Mouse (Mus musculus) heart, postnatal 14 days (tissue): ENCODE results near the gene Hoxd9. TPM values are rescaled to one million over a fixed set of nuclear protein-coding genes. Genes with fewer than 3 reads are reported as not detected.

Experiments used
- DNase-seq, 2 experiments: peaks; one replicate each; pipeline ENCODE4 v3.0.0; 2021 to 2022
- intact Hi-C: fragments of 180-260 bp; cut with DNase I; formaldehyde crosslinking; loops from one replicate; pipeline ENCODE4 v1.15.1; 2025
- microRNA-seq, 2 experiments: library from miRNA; unstranded; fragments of <30 nt; microRNA quantifications; one replicate each; pipeline ENCODE4 v1.2.0; 2021 to 2022
- total RNA-seq, 2 experiments: library from RNA; stranded (reverse); gene quantifications; 2 replicates each; pipeline ENCODE4 v1.2.3; 2021

The Hoxd9 gene
- total RNA-seq, 2 experiments from 2014 or later = 0.12 to 0.24 TPM

- no peak for DNase-seq
- intact Hi-C loops = no loop called here
These were observed 41.3 kb downstream of the Hoxd9 start for GRCm38 (mm10) chr2:74738623-74739475.

GRCm38 (mm10) chr2:74739476-74739800, 41.9 kb downstream of the Hoxd9 start:
- intact Hi-C loops = no loop called here
- no peak for DNase-seq

- no peak for DNase-seq
- intact Hi-C loops = no loop called here
These were observed 42.3 kb downstream of the Hoxd9 start for GRCm38 (mm10) chr2:74739869-74740268.

GRCm38 (mm10) chr2:74740311-74741091, 43.0 kb downstream of the Hoxd9 start:
- intact Hi-C loops = no loop called here
- DNase-seq = no peak

GRCm38 (mm10) chr2:74741252-74741978, 43.9 kb downstream of the Hoxd9 start:
- DNase-seq = no peak
- intact Hi-C loops = no loop called here

- intact Hi-C loops = no loop called here
- DNase-seq = no peak
These were observed 44.4 kb downstream of the Hoxd9 start for GRCm38 (mm10) chr2:74741979-74742277.

DNA sequence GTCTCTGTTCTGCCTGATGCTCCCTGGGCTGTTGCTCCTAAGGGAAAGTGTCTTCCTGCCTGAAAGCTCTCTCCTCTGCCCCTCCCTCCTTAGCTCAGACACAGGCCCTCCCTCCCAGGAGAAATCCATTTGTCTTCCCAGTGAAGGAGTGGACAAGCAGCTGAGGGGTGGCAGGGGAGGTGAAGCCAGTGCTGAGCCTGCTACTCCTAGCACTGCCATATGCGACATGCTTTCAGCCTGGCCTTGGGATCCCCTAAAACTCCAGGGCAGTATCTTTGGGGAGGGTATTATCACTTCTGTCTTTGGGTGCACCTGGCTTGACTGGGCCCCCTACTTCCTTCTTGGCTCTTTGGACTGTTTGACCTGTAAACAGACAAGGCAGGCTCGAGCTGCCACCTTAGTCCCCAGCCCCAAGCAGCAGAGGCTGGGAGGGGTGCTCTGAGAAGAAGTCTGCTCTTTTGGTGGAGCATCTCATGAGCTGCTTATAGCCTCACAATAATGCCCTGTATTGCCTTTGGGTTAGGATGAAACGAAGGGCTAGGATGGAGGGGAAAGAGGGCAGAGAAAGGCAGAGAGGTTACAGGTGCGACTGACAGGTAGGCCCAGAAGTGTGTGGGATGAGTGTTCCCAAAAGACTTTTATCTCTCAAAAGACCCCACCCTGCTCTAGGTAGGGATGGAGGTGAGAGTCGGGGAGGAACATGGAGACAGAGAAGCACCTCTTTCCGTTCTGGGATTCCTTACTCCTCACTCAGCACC, 48.2 kb downstream of the Hoxd9 start:
- intact Hi-C loops = no loop called here

DNA sequence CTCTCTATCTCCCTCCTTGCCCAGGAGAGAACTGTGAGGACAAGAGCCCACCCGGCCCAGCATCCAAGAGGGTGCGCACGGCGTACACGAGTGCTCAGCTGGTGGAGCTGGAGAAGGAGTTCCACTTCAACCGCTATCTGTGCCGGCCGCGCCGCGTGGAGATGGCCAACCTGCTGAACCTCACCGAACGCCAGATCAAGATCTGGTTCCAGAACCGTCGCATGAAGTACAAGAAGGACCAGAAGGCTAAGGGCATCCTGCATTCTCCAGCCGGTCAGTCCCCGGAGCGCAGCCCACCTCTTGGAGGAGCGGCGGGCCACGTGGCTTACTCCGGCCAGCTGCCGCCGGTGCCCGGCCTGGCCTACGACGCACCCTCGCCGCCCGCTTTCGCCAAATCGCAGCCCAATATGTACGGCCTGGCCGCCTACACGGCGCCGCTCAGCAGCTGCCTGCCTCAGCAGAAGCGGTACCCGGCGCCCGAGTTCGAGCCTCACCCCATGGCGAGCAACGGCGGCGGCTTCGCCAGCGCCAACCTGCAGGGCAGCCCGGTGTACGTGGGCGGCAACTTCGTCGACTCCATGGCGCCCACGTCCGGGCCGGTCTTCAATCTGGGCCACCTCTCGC, 48.9 kb downstream of the Hoxd9 start:
- intact Hi-C loops = no loop called here
- no peak for DNase-seq

More for the DNA sequence above, 48.2 kb downstream of the Hoxd9 start:
- DNase-seq = no peak

GRCm38 (mm10) chr2:74747006-74747405, 49.5 kb downstream of the Hoxd9 start:
- intact Hi-C loops = no loop called here

DNA sequence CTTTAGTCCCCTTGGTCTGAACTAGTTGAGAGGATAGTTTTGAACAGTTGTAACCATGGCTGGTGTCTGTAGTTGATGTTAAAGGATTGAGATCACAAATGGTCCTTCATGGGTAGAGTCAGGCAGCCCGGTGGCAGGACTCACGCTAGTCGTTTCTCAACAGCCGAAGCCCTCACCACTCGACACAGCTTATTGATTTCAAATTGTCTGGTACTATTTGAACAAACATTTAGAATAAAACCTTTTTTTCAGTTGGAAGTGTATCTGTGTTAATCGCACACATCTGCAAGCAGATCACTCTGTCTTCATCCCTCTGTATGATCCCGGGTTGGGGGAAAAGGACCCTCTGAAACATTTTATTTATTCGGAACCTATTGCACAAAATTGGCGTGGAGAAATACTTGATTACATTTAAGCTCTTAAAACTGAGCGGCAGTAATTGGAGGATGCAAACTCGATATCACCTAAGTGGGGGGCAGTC, 50.2 kb downstream of the Hoxd9 start:
- DNase-seq = no peak
- intact Hi-C loops = no loop called here

More at GRCm38 (mm10) chr2:74747006-74747405, 49.5 kb downstream of the Hoxd9 start:
- no peak for DNase-seq

DNA sequence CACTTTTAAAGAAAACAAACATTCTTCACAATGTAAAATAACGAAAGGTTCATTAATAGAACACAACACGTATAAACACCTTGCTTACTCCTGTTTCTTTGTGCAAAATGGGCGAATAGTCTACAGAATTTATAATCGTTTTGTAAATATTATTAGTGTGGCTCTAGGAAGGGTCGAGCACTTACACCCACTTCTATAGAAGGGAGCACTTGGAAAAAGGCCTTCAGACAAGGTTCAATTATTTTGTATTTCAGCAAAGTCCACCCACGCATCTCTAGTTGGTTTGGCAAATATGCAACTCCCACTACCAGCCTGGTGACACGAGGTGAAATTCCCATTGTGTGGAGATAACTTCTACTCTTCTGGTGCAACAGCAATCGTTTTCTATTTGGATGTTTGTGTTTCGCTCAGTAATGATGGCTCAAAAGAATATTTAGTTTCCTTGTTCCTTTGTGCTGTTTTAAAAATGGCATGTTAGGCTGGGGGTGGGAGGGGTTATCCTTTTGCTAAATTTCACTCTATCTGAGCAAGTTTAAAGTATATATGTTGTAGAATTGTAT, 51.0 kb downstream of the Hoxd9 start:
- intact Hi-C loops = no loop called here
- no peak for DNase-seq

- DNase-seq = no peak
- intact Hi-C loops = no loop called here
These were observed 52.0 kb downstream of the Hoxd9 start for GRCm38 (mm10) chr2:74749337-74750121.

Small RNA genes lying within 50 kb of the gene (microRNA-seq; reads per million reads assigned to microRNA genes)
- gene Gm44463 (0 reads per million in 2 experiments), gene Mir10b (7.8 to 697 reads per million in 2 experiments)

Other genes with a start within 250 kb of the Hoxd9 start
- 10 to 100 TPM; 16.8 to 18.8 TPM for gene Lnpk, start 118.3 kb upstream of the Hoxd9 start, total RNA-seq
- gene Evx2, start 38.2 kb upstream of the Hoxd9 start, total RNA-seq = not detected
- not detected for gene Hoxd13, start 29.4 kb upstream of the Hoxd9 start, total RNA-seq
- gene Hoxd12, start 22.7 kb upstream of the Hoxd9 start, total RNA-seq = not detected
- gene Hoxd11, start 18.2 kb upstream of the Hoxd9 start, total RNA-seq = not detected
- gene Hoxd10, start 5.8 kb upstream of the Hoxd9 start, total RNA-seq = under 1 TPM in 1 of 2 experiments, not detected in 1; 0.14 TPM
- gene Hoxd8, start 6.9 kb downstream of the Hoxd9 start, total RNA-seq = 1 to 10 TPM; 1.5 to 1.6 TPM
- not detected for gene Hoxd3, start 14.2 kb downstream of the Hoxd9 start, total RNA-seq
- under 1 TPM; 0.36 to 0.51 TPM for gene Hoxd4, start 14.2 kb downstream of the Hoxd9 start, total RNA-seq
- gene Gm28230, start 29.0 kb downstream of the Hoxd9 start, total RNA-seq = under 1 TPM in 1 of 2 experiments, not detected in 1; 0.07 TPM
- not detected for gene Hoxd1, start 65.3 kb downstream of the Hoxd9 start, total RNA-seq
- 100 to 1,000 TPM; 104 to 121 TPM for gene Mtx2, start 128.1 kb downstream of the Hoxd9 start, total RNA-seq